In genomic region chr3:40949170-40949902, GRCm38 (mm10) we compare ENCODE assay signal across 8 mouse cellular contexts. TPM values are rescaled to one million over a fixed set of nuclear protein-coding genes. Genes with fewer than 3 reads are reported as not detected.
DNase-seq lines count a peak whose midpoint lies in the region; ATAC-seq lines count a peak whose summit lies in the region.

Gene Larp1b, plus strand, starts transcription at chr3:40949828.

- H3K36me3 ChIP-seq in hindbrain, embryonic 15.5 days = no peaks in the 10 kb centered on the region

- peak within 1 kb of the TSS; percentile 75 for H3K9ac ChIP-seq in hindbrain, embryonic 15.5 days

- peaks cover 15% of the 10 kb centered on the region for H3K27me3 ChIP-seq in hindbrain, embryonic 15.5 days

- peak within 1 kb of the TSS; percentile 96 for H3K4me2 ChIP-seq in hindbrain, embryonic 15.5 days

- peaks cover 18% of the 10 kb centered on the region for H3K4me1 ChIP-seq in hindbrain, embryonic 15.5 days (replicated peaks)

- peak; percentile 99 for DNase-seq in T-cell, adult 2 months (ENCODE audit: low spot score)
- peak; percentile 99 to 100 for DNase-seq in cerebellum, postnatal 36 days
- peak; percentile 99 for DNase-seq in frontal cortex, postnatal 36 days (ENCODE audit: low spot score in 2 of 2)
- DNase-seq in left cerebral cortex, adult 11 months (ENCODE audit: low spot score) = peak; percentile 97
- peak; percentile 99 to 100 for DNase-seq in lung, postnatal 4 days
- DNase-seq in retina, postnatal 7 days (ENCODE audit: low read depth, low spot score) = peak; percentile 97
- peak; percentile 98 for DNase-seq in urinary bladder, adult 2 months (ENCODE audit: low spot score)

- H3K27ac ChIP-seq in hindbrain, embryonic 15.5 days (replicated peaks) = peak within 1 kb of the TSS; percentile 83

- H3K4me3 ChIP-seq in hindbrain, embryonic 15.5 days = peak within 1 kb of the TSS; percentile 82

- under 1% methylated on average over 66 of the region's 66 CpGs for WGBS in hindbrain, embryonic 15.5 days

- peak; percentile 97 for ATAC-seq in hindbrain, embryonic 15.5 days (ENCODE audit: low FRiP score, low read depth)

- no peaks in the 10 kb centered on the region for H3K9me3 ChIP-seq in hindbrain, embryonic 15.5 days

RNA-seq across cellular contexts. Expression of gene Larp1b, which starts in this region (rescaled TPM):
- 4.1 and 5.3 TPM in 2 replicates for polyA plus RNA-seq in hindbrain, embryonic 15.5 days (2015; fragmentation: Nextera tagmentation; extraction: Ambion mirVana)
- polyA plus RNA-seq in urinary bladder, adult 2 months (2012; rRNA removed) = 25.2 and 25.7 TPM in 2 replicates

Comparison
In these comparisons a context has a peak if more than half of its experiments do, and no peak if none do; other contexts are left out.
1. Peak in every context shown above with its lines: DNase-seq, ATAC-seq, H3K4me3 ChIP-seq and H3K27ac ChIP-seq.